Mouse (Mus musculus): ENCODE data around the gene Nol6. TPM values are rescaled to one million over a fixed set of nuclear protein-coding genes. Genes with fewer than 3 reads are reported as not detected.

The Nol6 gene
- polyA plus RNA-seq, 1 experiment from 2014 or later, result 30.2 TPM

DNA sequence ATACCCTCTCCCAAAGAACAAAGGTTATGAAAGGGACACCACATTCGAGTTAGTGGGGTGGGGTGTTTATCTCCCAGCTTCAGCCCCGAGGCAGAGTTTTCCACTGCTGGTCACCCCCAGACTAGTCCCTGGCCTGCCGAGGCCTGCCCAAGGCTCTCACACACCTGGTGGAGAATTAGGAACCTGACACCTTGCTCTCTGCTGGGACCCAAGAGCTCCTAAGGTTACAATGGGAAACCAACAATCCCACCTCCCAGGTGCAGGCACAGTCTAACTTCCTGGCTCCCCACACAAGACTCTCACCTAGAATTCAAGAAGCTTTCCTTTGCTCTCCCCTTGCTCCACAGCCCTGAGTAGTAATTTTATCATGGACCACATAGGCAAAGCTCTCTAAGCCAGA, 7.4 kb downstream of the Nol6 start:
- H3K36me3 ChIP-seq, result peaks cover 72% of the 10 kb centered on the region
- no peak overlapping the region for H3K4me2 ChIP-seq (replicated peaks)
- peak; percentile 24; the same call in 1 of the 2 replicates for ATAC-seq (ENCODE audit: insufficient number of reproducible peaks, insufficient read depth, low FRiP score, low TSS enrichment)
- no peak overlapping the region for H3K27ac ChIP-seq
- no peaks in the 10 kb centered on the region for H3K27me3 ChIP-seq
- H3K9me3 ChIP-seq, result no peaks in the 10 kb centered on the region
- H3K4me3 ChIP-seq, result no peak overlapping the region
- no peak overlapping the region for H3K9ac ChIP-seq
- H3K4me1 ChIP-seq, result no peaks in the 10 kb centered on the region
- WGBS, result 68% methylated on average over 3 of the region's 3 CpGs

DNA sequence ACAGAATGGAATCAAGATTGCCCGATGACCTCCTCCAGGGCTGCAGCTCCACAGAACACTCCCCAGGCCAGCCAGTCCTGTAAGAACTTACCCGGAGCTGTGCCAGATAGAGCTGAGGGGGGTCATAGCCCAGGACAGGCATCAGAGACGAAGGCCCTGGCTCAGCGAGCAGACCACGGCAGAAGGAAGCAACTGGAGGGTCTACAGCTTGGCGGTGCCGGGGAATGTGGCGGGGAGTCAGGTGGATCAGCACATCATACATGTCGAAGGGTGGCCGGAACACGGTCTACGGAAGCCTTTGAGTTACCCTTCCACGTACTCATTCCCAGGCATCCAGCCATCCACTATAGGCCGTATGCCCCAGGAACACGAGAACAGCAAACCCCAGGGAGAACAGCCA, 8.5 kb downstream of the Nol6 start:
- H3K27ac ChIP-seq, result no peak overlapping the region
- peaks cover 62% of the 10 kb centered on the region for H3K36me3 ChIP-seq
- no peaks in the 10 kb centered on the region for H3K9me3 ChIP-seq
- ATAC-seq (ENCODE audit: insufficient number of reproducible peaks, insufficient read depth, low FRiP score, low TSS enrichment), result no peak
- H3K4me1 ChIP-seq, result no peaks in the 10 kb centered on the region
- H3K9ac ChIP-seq, result no peak overlapping the region
- WGBS, result 93% methylated on average over 15 of the region's 15 CpGs
- H3K4me3 ChIP-seq, result no peak overlapping the region
- H3K4me2 ChIP-seq (replicated peaks), result no peak overlapping the region
- H3K27me3 ChIP-seq, result no peaks in the 10 kb centered on the region

DNA sequence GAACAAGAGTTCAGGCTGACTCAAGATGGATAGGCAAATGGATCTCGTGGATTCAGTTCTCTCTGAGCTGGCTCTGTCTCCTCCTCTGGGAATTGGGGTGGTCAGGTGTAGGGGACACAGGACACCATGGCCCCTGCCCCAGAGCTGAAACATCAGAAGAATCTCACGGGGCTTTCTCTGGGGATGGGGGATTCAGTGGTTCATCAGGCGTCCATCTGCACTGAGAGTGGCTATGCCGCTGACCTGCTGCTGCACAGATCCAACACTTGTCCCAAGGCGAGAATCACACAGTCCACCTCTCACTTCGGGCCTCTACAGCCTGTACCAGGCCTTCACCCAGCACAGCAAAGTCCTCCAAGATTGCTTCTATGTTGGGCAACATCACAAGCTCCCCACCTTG, 9.2 kb downstream of the Nol6 start:
- Histone ChIP-seq H3K27ac (no peak overlapping the region), H3K36me3 (peaks cover 54% of the 10 kb centered on the region), H3K9me3 (no peaks in the 10 kb centered on the region), H3K4me2 (replicated peaks) (no peak overlapping the region), H3K4me1 (no peaks in the 10 kb centered on the region), H3K9ac (no peak overlapping the region), H3K27me3 (no peaks in the 10 kb centered on the region), H3K4me3 (no peak overlapping the region)
- ATAC-seq (ENCODE audit: insufficient number of reproducible peaks, insufficient read depth, low FRiP score, low TSS enrichment), result no peak
- WGBS, result 51% methylated on average over 6 of the region's 6 CpGs

DNA sequence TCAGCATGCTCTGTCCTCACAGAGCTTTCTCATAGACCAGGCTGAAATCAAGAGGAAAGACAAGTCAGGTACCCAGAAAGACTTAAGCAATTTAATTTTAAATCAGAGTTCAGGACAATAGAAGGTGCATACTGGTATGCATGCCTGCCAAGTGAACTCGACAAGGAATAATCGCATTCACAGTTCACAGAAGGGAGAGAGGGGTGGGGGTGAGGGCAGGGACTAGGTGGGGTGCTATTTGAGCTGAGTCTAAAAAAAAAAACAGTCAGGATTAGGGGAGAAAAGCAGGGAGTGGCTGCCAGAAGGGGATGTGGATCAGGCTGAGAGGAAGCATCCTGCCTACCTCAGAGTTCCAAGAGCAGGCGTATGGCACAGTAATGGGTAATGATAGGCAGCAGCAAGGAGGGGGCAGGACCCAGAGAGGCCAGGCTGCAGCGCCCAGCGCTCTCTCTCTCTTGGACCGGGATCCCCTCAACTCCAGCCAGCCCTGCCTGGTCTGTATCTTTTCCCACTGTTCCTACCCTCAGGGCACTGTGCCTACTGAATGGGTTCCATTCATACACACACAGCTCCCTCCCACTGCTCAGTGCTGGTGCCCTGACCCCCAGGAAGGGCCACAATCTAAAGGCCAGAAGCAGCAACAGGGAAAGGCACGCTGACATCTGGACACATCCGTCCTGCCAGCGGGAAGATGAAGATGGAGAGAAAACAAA, 9.7 kb downstream of the Nol6 start:
- H3K4me2 ChIP-seq (replicated peaks), result no peak overlapping the region
- peaks cover 49% of the 10 kb centered on the region for H3K36me3 ChIP-seq
- H3K4me1 ChIP-seq, result no peaks in the 10 kb centered on the region
- no peak overlapping the region for H3K4me3 ChIP-seq
- ATAC-seq (ENCODE audit: insufficient number of reproducible peaks, insufficient read depth, low FRiP score, low TSS enrichment), result no peak
- H3K9ac ChIP-seq, result no peak overlapping the region
- no peaks in the 10 kb centered on the region for H3K9me3 ChIP-seq
- no peaks in the 10 kb centered on the region for H3K27me3 ChIP-seq
- 42% methylated on average over 9 of the region's 9 CpGs for WGBS
- H3K27ac ChIP-seq, result no peak overlapping the region

DNA sequence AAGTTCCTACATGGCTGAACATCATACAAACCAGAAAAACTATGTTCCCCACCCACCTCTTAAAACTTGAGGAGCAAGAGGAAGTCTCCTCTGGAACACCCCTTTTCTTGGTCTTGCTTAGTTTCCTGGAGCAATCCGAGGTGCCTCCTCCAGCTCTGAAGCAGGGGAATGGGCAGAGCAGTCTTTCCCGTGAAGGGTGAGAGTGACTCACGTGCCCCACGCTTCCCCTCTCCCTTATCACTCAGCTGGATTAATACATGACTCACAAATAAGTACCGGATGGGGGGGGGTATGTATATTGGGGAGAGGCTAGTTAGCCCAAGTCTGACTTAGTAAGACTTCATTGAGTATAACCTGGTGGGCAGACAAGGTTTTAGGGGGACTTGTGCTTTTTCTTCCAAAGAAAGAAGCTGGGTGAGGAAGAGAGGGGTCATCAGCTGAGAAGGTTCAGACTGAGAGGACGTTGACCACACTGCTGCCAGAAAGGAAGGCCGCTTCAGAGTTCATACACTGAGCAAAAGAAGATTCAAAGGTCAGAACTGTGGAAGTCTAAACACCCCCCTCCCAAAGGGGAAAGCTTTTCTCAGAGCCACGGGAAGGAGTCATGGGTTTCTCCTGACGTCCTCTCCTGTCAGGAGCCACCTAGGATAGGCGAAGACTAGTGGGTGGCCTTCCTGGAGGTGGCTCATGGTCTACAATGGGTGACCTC, 15.4 kb downstream of the Nol6 start:
- H3K27ac ChIP-seq, result no peak overlapping the region
- no peaks in the 10 kb centered on the region for H3K27me3 ChIP-seq
- no peak overlapping the region for H3K4me3 ChIP-seq
- no peaks in the 10 kb centered on the region for H3K9me3 ChIP-seq
- no peaks in the 10 kb centered on the region for H3K36me3 ChIP-seq
- no peak overlapping the region for H3K4me2 ChIP-seq (replicated peaks)
- no peak overlapping the region for H3K9ac ChIP-seq
- H3K4me1 ChIP-seq, result no peaks in the 10 kb centered on the region
- 82% methylated on average over 10 of the region's 10 CpGs for whole genome bisulfite sequencing
- ATAC-seq (ENCODE audit: insufficient number of reproducible peaks, insufficient read depth, low FRiP score, low TSS enrichment), result no peak

DNA sequence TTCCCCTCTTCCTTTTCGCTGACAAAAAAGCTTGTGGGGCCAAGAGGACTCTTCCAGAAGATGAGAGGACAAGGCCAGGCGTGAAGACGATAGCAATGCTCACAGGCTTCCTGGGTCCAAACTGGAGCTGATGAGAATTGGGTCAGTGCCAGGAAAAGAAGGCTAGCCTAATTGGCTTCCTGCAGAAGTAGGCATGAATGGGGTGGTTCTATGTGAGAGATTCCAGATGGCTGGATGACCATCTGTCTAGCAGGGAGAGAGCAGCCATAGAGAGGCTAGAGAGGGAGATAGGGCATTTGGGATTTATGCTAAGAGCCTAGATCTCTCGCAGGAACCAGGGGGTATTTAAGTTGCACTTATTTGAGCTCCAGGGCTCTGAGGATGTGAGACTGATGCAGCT, 16.8 kb downstream of the Nol6 start:
- Histone ChIP-seq H3K9ac (no peak overlapping the region), H3K27me3 (no peaks in the 10 kb centered on the region), H3K36me3 (no peaks in the 10 kb centered on the region), H3K9me3 (no peaks in the 10 kb centered on the region), H3K4me2 (replicated peaks) (no peak overlapping the region), H3K4me3 (no peak overlapping the region), H3K27ac (no peak overlapping the region), H3K4me1 (no peaks in the 10 kb centered on the region)
- no peak for ATAC-seq (ENCODE audit: insufficient number of reproducible peaks, insufficient read depth, low FRiP score, low TSS enrichment)
- WGBS, result 72% methylated on average over 4 of the region's 4 CpGs

DNA sequence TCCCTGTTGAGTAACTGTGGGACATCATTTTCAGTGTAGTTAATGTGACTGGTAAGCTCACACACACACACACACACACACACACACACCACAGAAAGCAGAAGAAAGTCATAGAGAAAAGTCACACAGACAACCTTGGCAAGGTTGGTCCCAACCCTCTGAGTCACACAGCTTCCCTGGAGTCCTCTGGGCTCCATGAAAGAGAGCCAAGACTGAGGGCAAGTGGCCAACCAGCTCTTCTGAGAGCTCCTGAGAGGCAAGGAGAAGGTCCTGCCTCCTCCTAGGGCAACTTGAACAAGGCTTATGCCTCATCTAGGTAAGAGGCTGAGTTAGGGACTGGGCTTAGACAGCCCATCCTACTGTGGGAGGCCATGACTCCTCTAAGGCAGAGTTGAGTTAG, 21.4 kb downstream of the Nol6 start:
- no peak overlapping the region for H3K4me3 ChIP-seq
- H3K27ac ChIP-seq, result no peak overlapping the region
- H3K4me1 ChIP-seq, result peaks cover 8% of the 10 kb centered on the region; the same call in 1 of the 2 replicates
- no peak overlapping the region for H3K4me2 ChIP-seq (replicated peaks)
- no peaks in the 10 kb centered on the region for H3K9me3 ChIP-seq
- peaks cover 12% of the 10 kb centered on the region for H3K27me3 ChIP-seq
- H3K36me3 ChIP-seq, result no peaks in the 10 kb centered on the region
- no peak for ATAC-seq (ENCODE audit: insufficient number of reproducible peaks, insufficient read depth, low FRiP score, low TSS enrichment)
- H3K9ac ChIP-seq, result no peak overlapping the region

DNA sequence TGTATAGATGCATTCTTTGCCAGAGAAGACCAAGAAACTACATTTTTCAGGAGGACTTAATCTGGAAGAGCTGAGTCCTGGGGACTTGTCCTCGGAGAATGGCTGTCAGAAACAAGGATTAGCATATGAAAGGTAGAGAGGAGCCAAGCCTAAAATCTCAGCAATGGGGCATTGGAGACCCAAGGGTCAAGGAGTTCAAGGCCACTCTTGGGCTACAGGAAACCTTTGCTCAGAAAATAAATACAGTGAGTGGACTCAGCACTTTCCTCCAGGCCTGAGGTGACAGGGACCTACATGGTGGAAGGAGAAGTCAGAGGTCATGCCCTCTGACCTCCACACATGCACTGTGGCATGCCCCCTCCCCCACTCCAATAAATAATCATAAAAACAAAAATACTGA, 23.3 kb downstream of the Nol6 start:
- peaks cover 10% of the 10 kb centered on the region; the same call in 1 of the 2 replicates for H3K4me1 ChIP-seq
- H3K27ac ChIP-seq, result no peak overlapping the region
- H3K9ac ChIP-seq, result no peak overlapping the region
- H3K36me3 ChIP-seq, result no peaks in the 10 kb centered on the region
- H3K4me2 ChIP-seq (replicated peaks), result no peak overlapping the region
- 61% methylated on average over 1 of the region's 1 CpGs for WGBS
- peaks cover 31% of the 10 kb centered on the region for H3K27me3 ChIP-seq
- no peak overlapping the region for H3K4me3 ChIP-seq
- ATAC-seq (ENCODE audit: insufficient number of reproducible peaks, insufficient read depth, low FRiP score, low TSS enrichment), result no peak
- no peaks in the 10 kb centered on the region for H3K9me3 ChIP-seq

DNA sequence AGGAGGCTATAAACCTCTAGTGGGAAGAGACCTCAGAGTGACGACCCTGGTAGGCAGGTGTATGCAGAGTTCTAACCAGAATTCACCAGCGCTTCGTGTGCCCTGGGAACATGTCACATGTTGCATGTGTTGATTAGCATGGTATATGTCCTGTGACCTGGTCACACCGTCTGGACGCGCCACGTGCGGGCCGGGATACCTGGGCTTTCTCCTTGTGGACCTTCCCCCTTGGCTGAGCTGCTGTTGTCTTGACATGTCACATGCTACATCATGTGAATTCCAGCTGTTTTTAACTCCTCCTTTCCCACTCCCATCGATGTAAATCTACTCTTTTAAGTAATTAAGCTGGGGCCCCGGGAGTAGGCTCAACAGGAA, 25.7 kb downstream of the Nol6 start:
- Histone ChIP-seq H3K4me3 (peak overlapping the region; percentile 44), H3K27ac (no peak overlapping the region), H3K27me3 (peaks cover 31% of the 10 kb centered on the region), H3K9me3 (no peaks in the 10 kb centered on the region), H3K36me3 (no peaks in the 10 kb centered on the region), H3K9ac (0 out of 2 replicates have a peak overlapping the region, but pooled peaks have one; percentile 48), H3K4me1 (peaks cover 10% of the 10 kb centered on the region; the same call in 1 of the 2 replicates), H3K4me2 (replicated peaks) (peak overlapping the region; percentile 89)
- no peak for ATAC-seq (ENCODE audit: insufficient number of reproducible peaks, insufficient read depth, low FRiP score, low TSS enrichment)
- WGBS, result 16% methylated on average over 11 of the region's 11 CpGs

DNA sequence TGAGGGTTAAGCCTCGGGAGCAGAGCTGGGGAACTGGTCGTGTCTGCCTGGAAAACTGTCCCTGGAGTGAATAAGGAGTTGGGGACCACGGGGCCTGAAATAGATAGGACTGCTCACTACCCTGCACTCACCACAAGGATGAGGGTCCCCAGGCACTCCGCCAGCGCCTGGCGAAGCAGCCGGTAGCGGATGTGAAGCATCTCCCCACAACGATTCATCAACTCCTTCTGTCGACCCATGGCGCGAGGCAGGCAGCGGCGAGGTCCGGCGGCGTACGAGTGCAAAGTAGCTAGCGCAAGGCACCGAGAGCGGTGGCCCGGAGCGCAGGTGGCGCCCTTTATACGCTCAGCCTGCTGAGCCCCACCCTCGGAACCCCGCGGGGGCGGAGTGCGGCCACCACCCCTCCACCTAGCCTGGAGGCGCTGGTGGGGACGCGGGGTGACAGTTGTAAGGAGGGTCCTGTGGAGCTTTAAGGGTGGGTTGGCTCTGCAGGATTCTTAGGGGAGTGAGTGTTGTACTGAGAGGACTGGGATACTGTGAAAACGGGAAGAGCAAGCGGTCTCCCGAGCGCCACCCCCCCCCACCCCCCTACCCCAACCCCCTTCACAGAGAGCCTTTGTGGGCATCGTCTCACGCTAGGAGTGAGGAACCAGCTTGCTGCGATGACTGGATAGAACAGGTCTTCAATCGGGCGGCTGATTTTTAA, 26.2 kb downstream of the Nol6 start, which contains the start of gene Aqp3:
TSS of gene Aqp3 (minus strand) at position 313 of the 706 bp plus-strand sequence.
- Histone ChIP-seq H3K27me3 (peaks cover 31% of the 10 kb centered on the region), H3K4me1 (peaks cover 10% of the 10 kb centered on the region; the same call in 1 of the 2 replicates), H3K4me2 (replicated peaks) (peak within 1 kb of the TSS; percentile 89), H3K36me3 (no peaks in the 10 kb centered on the region), H3K9ac (peak within 1 kb of the TSS; percentile 48; the same call in 1 of the 2 replicates), H3K27ac (no peak within 1 kb of the TSS), H3K4me3 (peak within 1 kb of the TSS; percentile 44), H3K9me3 (no peaks in the 10 kb centered on the region)
- no peak for ATAC-seq (ENCODE audit: insufficient number of reproducible peaks, insufficient read depth, low FRiP score, low TSS enrichment)
- 2% methylated on average over 42 of the region's 42 CpGs for WGBS

DNA sequence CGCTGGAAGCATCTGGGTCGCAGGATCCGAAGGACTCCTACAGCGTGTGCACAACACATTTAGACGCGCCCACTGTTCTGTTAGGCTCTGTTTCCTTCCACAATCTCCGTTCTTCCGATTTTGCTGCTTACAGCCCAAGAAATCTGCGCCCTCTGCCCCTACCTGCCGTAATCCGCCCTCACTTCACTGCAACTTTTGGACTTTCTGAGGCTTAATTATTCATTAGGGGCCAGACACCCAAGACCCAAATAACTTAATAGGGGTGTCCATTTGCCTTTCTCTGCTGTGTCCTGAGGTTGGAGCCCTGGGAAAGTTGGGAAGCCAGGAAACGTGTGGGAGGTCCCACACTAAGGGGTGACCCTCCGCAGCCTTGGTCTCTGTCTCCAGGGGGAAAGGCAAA, 26.9 kb downstream of the Nol6 start:
- WGBS, result 36% methylated on average over 13 of the region's 13 CpGs
- Histone ChIP-seq H3K27me3 (peaks cover 31% of the 10 kb centered on the region), H3K9me3 (no peaks in the 10 kb centered on the region)

More for the DNA sequence above, 26.9 kb downstream of the Nol6 start:
- Histone ChIP-seq H3K27ac (no peak overlapping the region), H3K4me1 (peaks cover 10% of the 10 kb centered on the region; the same call in 1 of the 2 replicates), H3K36me3 (no peaks in the 10 kb centered on the region), H3K4me2 (replicated peaks) (peak overlapping the region; percentile 89), H3K9ac (no peak overlapping the region), H3K4me3 (peak overlapping the region; percentile 44; the same call in 1 of the 2 replicates)
- no peak for ATAC-seq (ENCODE audit: insufficient number of reproducible peaks, insufficient read depth, low FRiP score, low TSS enrichment)
